36 mouse cellular contexts compared by ENCODE assay signal in the genomic region with DNA sequence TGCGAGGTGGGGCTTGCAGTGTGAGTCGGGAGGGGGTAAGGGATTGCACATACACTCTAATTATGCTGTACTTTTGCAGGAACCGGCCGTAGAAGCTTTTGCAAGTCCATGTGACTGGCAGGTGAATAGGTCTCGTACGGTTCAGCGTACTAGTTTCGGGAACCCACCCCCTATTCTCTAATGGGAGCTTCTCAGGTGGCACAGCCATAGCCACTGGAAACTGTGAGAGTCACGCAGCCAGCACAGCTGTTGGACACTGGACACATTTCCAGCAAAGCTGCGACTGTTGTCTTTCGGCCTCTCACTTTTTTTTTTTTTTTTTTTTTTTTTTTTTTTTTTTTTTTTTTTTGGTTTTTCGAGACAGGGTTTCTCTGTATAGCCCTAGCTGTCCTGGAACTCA. TPM values are rescaled to one million over a fixed set of nuclear protein-coding genes. Genes with fewer than 3 reads are reported as not detected.
"Had no signal": no experiment of that assay in that cellular context is flagged by ENCODE, and none has a peak within 500 bp of the region (broad histone marks: within the 10 kb centered on the region; RNA-seq: fewer than 3 reads in every experiment).

No protein-coding gene starts in this region.

- H3K9ac ChIP-seq: embryonic facial prominence, embryonic 12.5 days; embryonic facial prominence, embryonic 13.5 days; embryonic facial prominence, embryonic 15.5 days; forebrain, embryonic 12.5 days; forebrain, embryonic 13.5 days; forebrain, embryonic 15.5 days; forebrain, postnatal 0 days had no signal

- H3K27me3 ChIP-seq: embryonic facial prominence, embryonic 12.5 days; embryonic facial prominence, embryonic 13.5 days; embryonic facial prominence, embryonic 15.5 days; forebrain, embryonic 12.5 days; forebrain, embryonic 13.5 days; forebrain, embryonic 15.5 days had no signal

- H3K4me3 ChIP-seq: embryonic facial prominence, embryonic 10.5 days; embryonic facial prominence, embryonic 12.5 days; embryonic facial prominence, embryonic 13.5 days; embryonic facial prominence, embryonic 15.5 days; erythroblast, embryonic 14.5 days; forebrain, embryonic 10.5 days; forebrain, embryonic 12.5 days; forebrain, embryonic 13.5 days; forebrain, embryonic 15.5 days; gastrocnemius, adult 2 months; heart, adult 2 months had no signal

- ATAC-seq: forebrain, embryonic 13.5 days; forebrain, embryonic 14.5 days; forebrain, embryonic 15.5 days; forebrain, embryonic 16.5 days; forebrain, postnatal 0 days had no signal

- H3K9me3 ChIP-seq: embryonic facial prominence, embryonic 10.5 days; embryonic facial prominence, embryonic 12.5 days; embryonic facial prominence, embryonic 13.5 days; embryonic facial prominence, embryonic 15.5 days; forebrain, embryonic 10.5 days; forebrain, embryonic 12.5 days; forebrain, embryonic 13.5 days; forebrain, embryonic 15.5 days had no signal

- H3K4me2 ChIP-seq: embryonic facial prominence, embryonic 12.5 days; embryonic facial prominence, embryonic 13.5 days; embryonic facial prominence, embryonic 15.5 days; forebrain, embryonic 12.5 days; forebrain, embryonic 13.5 days; forebrain, embryonic 15.5 days had no signal

- DNase-seq: cerebellum, adult 9-10 months; cerebellum, adult 9-11 months; cerebellum, postnatal 10 days; cerebellum, postnatal 14 days; cerebellum, postnatal 25 days; cerebellum, postnatal 36 days; embryo, embryonic 11 days; forebrain, postnatal 0 days; gastrocnemius, adult 2 months; gastrocnemius, postnatal 10 days; gastrocnemius, postnatal 14 days; gastrocnemius, postnatal 25 days; gastrocnemius, postnatal 36 days; heart, adult 11 months; heart, adult 18-20 months; heart, adult 2 months had no signal

- H3K36me3 ChIP-seq: embryonic facial prominence, embryonic 10.5 days; embryonic facial prominence, embryonic 12.5 days; embryonic facial prominence, embryonic 13.5 days; forebrain, embryonic 10.5 days; forebrain, embryonic 12.5 days; forebrain, embryonic 15.5 days had no signal

- H3K27ac ChIP-seq: embryonic facial prominence, embryonic 10.5 days; embryonic facial prominence, embryonic 12.5 days; embryonic facial prominence, embryonic 13.5 days; embryonic facial prominence, embryonic 15.5 days; forebrain, embryonic 10.5 days; forebrain, embryonic 12.5 days; forebrain, embryonic 13.5 days; forebrain, embryonic 15.5 days; gastrocnemius, adult 2 months; heart, adult 2 months had no signal

RNA-seq across cellular contexts. Expression of a gene that starts 15.7 kb away (rescaled TPM):
- total RNA-seq: common myeloid progenitor, adult 5-6 weeks; forebrain, postnatal 0 days; gastrocnemius, adult 18-20 months; gastrocnemius, adult 2 months; gastrocnemius, postnatal 10 days; gastrocnemius, postnatal 14 days; gastrocnemius, postnatal 25 days; gastrocnemius, postnatal 36 days; gastrocnemius, postnatal 4 days; granulocyte monocyte progenitor cell, adult 5-6 weeks; heart, adult 18-20 months had no signal
- polyA plus RNA-seq: cortical plate, adult 2 months; embryonic facial prominence, embryonic 10.5 days; embryonic facial prominence, embryonic 11.5 days; embryonic facial prominence, embryonic 12.5 days; embryonic facial prominence, embryonic 13.5 days; erythroblast, embryonic 14.5 days; forebrain, embryonic 10.5 days; forebrain, embryonic 11.5 days; forebrain, embryonic 12.5 days; forebrain, embryonic 13.5 days; forebrain, embryonic 14.5 days; forebrain, embryonic 15.5 days; forebrain, embryonic 16.5 days; forebrain, postnatal 0 days; frontal cortex, adult 2 months; gonadal fat pad, adult 2 months had no signal
